Mouse (Mus musculus): ENCODE data around the gene Plcd4.
"Not testable (repeated sequence)": the region's sequence is repeated elsewhere in the genome, so short reads cannot be mapped to it uniquely, and the experiment has no call there.

DNA sequence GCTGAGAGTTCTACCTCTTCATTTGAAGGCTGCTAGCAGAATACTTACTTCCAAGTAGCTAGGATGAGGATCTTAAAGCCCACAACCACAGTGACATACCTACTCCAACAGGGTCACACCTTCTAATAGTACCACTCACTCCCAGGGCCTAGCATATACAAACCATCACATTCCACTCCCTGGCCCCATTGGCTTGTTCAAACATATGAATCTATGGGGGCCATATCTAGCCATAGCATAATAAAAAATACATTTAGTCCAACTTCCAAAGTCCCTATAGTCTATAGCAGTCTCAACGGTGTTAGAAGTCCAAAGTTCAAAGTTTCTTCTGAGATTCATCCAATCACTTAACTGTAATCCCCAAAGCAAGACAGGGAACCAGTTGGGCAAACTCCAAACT lies 29.7 kb upstream of the Plcd4 start:
- not testable (repeated sequence) for TF ChIP-seq GATA1, TAL1 (IDR thresholded peaks at IDR 0.05; ENCODE audit: low read length)
